Mouse (Mus musculus) limb, embryonic 15.5 days (tissue): ENCODE data around the gene Lrrc49. TPM values are rescaled to one million over a fixed set of nuclear protein-coding genes. Genes with fewer than 3 reads are reported as not detected.

ENCODE experiments used
- ATAC-seq: fragments of 200-750 bp; cut with Nextera tagmentation; 2 replicates; pipeline ENCODE4 v1.8.0; 2017; ENCODE audit warnings: low read depth, moderate TSS enrichment; ENCODE audit not compliant: insufficient number of reproducible peaks, low FRiP score, low TSS enrichment
- H3K27ac ChIP-seq: fragments of 300-500 bp; sonication (generic); 2 replicates; pipeline ENCODE4 v1.5.1; 2015; ENCODE audit warnings: moderate library complexity, mild to moderate bottlenecking, inconsistent platforms
- H3K27me3 ChIP-seq: fragments of 300-500 bp; sonication (generic); 2 replicates; pipeline ENCODE4 v1.6.1; 2015; ENCODE audit warnings: inconsistent platforms
- H3K36me3 ChIP-seq: fragments of 300-500 bp; sonication (generic); 2 replicates; pipeline ENCODE4 v1.6.1; 2015; ENCODE audit warnings: inconsistent platforms
- H3K4me1 ChIP-seq: fragments of 300-500 bp; sonication (generic); 2 replicates; pipeline ENCODE4 v1.6.1; 2015; ENCODE audit warnings: inconsistent platforms
- H3K4me2 ChIP-seq: fragments of 300-500 bp; sonication (generic); 2 replicates; pipeline ENCODE4 v1.6.1; 2015; ENCODE audit warnings: mild to moderate bottlenecking, inconsistent platforms
- H3K4me3 ChIP-seq: fragments of 300-500 bp; sonication (generic); 2 replicates; pipeline ENCODE4 v1.5.1; 2015; ENCODE audit warnings: mild to moderate bottlenecking, inconsistent platforms
- H3K9ac ChIP-seq: fragments of 300-500 bp; sonication (generic); 2 replicates; pipeline ENCODE4 v1.6.1; 2015; ENCODE audit warnings: inconsistent platforms
- H3K9me3 ChIP-seq: fragments of 300-500 bp; sonication (generic); 2 replicates; pipeline ENCODE4 v1.6.1; 2016; ENCODE audit warnings: inconsistent platforms
- WGBS: fragments of 180-500 bp; shearing (Covaris S2); methylation state at CpG from one replicate; pipeline ENCODE4 v1.1.7; 2015; 5-methylcytosine and 5-hydroxymethylcytosine counted together
- polyA plus RNA-seq: library from polyadenylated mRNA; unstranded; fragments of >200 nt; fragmentation: Nextera tagmentation; extraction: Ambion mirVana; gene quantifications from 2 replicates; pipeline ENCODE4 v1.2.1, GENCODE M21; 2015

The Lrrc49 gene
- polyA plus RNA-seq = 13.0 and 15.1 TPM in 2 replicates

- WGBS = under 1% methylated on average over 21 of the region's 21 CpGs
Observed at GRCm38 (mm10) chr9:60687891-60688324, at the start of gene Lrrc49. Lrrc49 (minus strand) TSS chr9:60688158.

GRCm38 (mm10) chr9:60734321-60734720 is 46.4 kb upstream of the Lrrc49 start:
- 88% methylated on average over 2 of the region's 2 CpGs for WGBS
- H3K27ac ChIP-seq = no peak overlapping the region
- no peak for ATAC-seq
- no peak overlapping the region for H3K4me2 ChIP-seq
- no peaks in the 10 kb centered on the region for H3K4me1 ChIP-seq
- H3K27me3 ChIP-seq = no peaks in the 10 kb centered on the region
- H3K36me3 ChIP-seq = peaks cover 15% of the 10 kb centered on the region
- H3K4me3 ChIP-seq = no peak overlapping the region
- H3K9ac ChIP-seq = no peak overlapping the region
- no peaks in the 10 kb centered on the region for H3K9me3 ChIP-seq

More at GRCm38 (mm10) chr9:60687891-60688324, at the start of gene Lrrc49:
- no peaks in the 10 kb centered on the region for H3K9me3 ChIP-seq
- peak within 1 kb of the TSS; percentile 35 for H3K9ac ChIP-seq
- H3K27me3 ChIP-seq = no peaks in the 10 kb centered on the region
- peak within 1 kb of the TSS; percentile 72 for H3K4me3 ChIP-seq
- H3K4me2 ChIP-seq = peak within 1 kb of the TSS; percentile 67
- peak within 1 kb of the TSS; percentile 89 for H3K27ac ChIP-seq
- no peaks in the 10 kb centered on the region for H3K36me3 ChIP-seq
- H3K4me1 ChIP-seq = peaks cover 4% of the 10 kb centered on the region; the same call in 1 of the 2 replicates
- peak; percentile 92 for ATAC-seq

- no peaks in the 10 kb centered on the region for H3K4me1 ChIP-seq
- no peak overlapping the region for H3K4me2 ChIP-seq
- no peak overlapping the region for H3K4me3 ChIP-seq
- no peak overlapping the region for H3K27ac ChIP-seq
- no peak overlapping the region for H3K9ac ChIP-seq
- no peaks in the 10 kb centered on the region for H3K9me3 ChIP-seq
- H3K27me3 ChIP-seq = no peaks in the 10 kb centered on the region
- ATAC-seq = no peak
- WGBS = 90% methylated on average over 7 of the region's 7 CpGs
- peaks cover 3% of the 10 kb centered on the region; the same call in 1 of the 2 replicates for H3K36me3 ChIP-seq
Observed at GRCm38 (mm10) chr9:60724968-60725367, 37.0 kb upstream of the Lrrc49 start.

- Histone ChIP-seq H3K27me3 (no peaks in the 10 kb centered on the region), H3K4me1 (no peaks in the 10 kb centered on the region), H3K4me2 (no peak overlapping the region), H3K9me3 (no peaks in the 10 kb centered on the region), H3K4me3 (no peak overlapping the region), H3K9ac (no peak overlapping the region), H3K27ac (no peak overlapping the region), H3K36me3 (no peaks in the 10 kb centered on the region)
- ATAC-seq = no peak
- WGBS = 75% methylated on average over 3 of the region's 3 CpGs
Observed at GRCm38 (mm10) chr9:60719687-60720086, 31.7 kb upstream of the Lrrc49 start.

- 56% methylated on average over 3 of the region's 3 CpGs for WGBS
- Histone ChIP-seq H3K4me3 (no peak overlapping the region), H3K4me1 (peaks cover 8% of the 10 kb centered on the region), H3K36me3 (no peaks in the 10 kb centered on the region), H3K4me2 (no peak overlapping the region), H3K27ac (no peak overlapping the region), H3K27me3 (no peaks in the 10 kb centered on the region), H3K9ac (no peak overlapping the region), H3K9me3 (no peaks in the 10 kb centered on the region)
- no peak for ATAC-seq
Observed at GRCm38 (mm10) chr9:60718284-60718683, 30.3 kb upstream of the Lrrc49 start.

GRCm38 (mm10) chr9:60715828-60716227 is 27.9 kb upstream of the Lrrc49 start:
- Histone ChIP-seq H3K27me3 (no peaks in the 10 kb centered on the region), H3K4me3 (no peak overlapping the region), H3K9ac (no peak overlapping the region), H3K4me2 (no peak overlapping the region), H3K27ac (no peak overlapping the region), H3K9me3 (no peaks in the 10 kb centered on the region), H3K4me1 (peaks cover 11% of the 10 kb centered on the region), H3K36me3 (no peaks in the 10 kb centered on the region)
- 50% methylated on average over 5 of the region's 5 CpGs for WGBS
- ATAC-seq = no peak

GRCm38 (mm10) chr9:60715271-60715670 is 27.3 kb upstream of the Lrrc49 start:
- no peaks in the 10 kb centered on the region for H3K9me3 ChIP-seq
- H3K4me1 ChIP-seq = peaks cover 11% of the 10 kb centered on the region
- no peaks in the 10 kb centered on the region for H3K36me3 ChIP-seq
- WGBS = 86% methylated on average over 4 of the region's 4 CpGs
- no peaks in the 10 kb centered on the region for H3K27me3 ChIP-seq
- H3K4me2 ChIP-seq = no peak overlapping the region
- no peak overlapping the region for H3K9ac ChIP-seq
- no peak for ATAC-seq
- H3K27ac ChIP-seq = no peak overlapping the region
- no peak overlapping the region for H3K4me3 ChIP-seq

GRCm38 (mm10) chr9:60714191-60714590 is 26.2 kb upstream of the Lrrc49 start:
- no peak overlapping the region for H3K4me2 ChIP-seq
- H3K36me3 ChIP-seq = no peaks in the 10 kb centered on the region
- 77% methylated on average over 6 of the region's 6 CpGs for WGBS
- H3K27me3 ChIP-seq = no peaks in the 10 kb centered on the region
- H3K4me1 ChIP-seq = peaks cover 11% of the 10 kb centered on the region
- H3K4me3 ChIP-seq = no peak overlapping the region
- no peak overlapping the region for H3K27ac ChIP-seq
- no peak overlapping the region for H3K9ac ChIP-seq
- no peaks in the 10 kb centered on the region for H3K9me3 ChIP-seq
- ATAC-seq = no peak

- no peak for ATAC-seq
- H3K4me2 ChIP-seq = peak overlapping the region; percentile 96
Observed at GRCm38 (mm10) chr9:60713616-60714015, 25.7 kb upstream of the Lrrc49 start.

GRCm38 (mm10) chr9:60712771-60713541 is 25.0 kb upstream of the Lrrc49 start, which contains the start of gene Larp6:
Larp6 (plus strand) TSS chr9:60712989.
- peak; percentile 68; the same call in 1 of the 2 replicates for ATAC-seq
- Histone ChIP-seq H3K36me3 (no peaks in the 10 kb centered on the region), H3K27me3 (no peaks in the 10 kb centered on the region), H3K4me3 (peak within 1 kb of the TSS; percentile 58), H3K9ac (peak within 1 kb of the TSS; percentile 60), H3K4me1 (peaks cover 11% of the 10 kb centered on the region), H3K4me2 (peak within 1 kb of the TSS; percentile 96), H3K9me3 (no peaks in the 10 kb centered on the region), H3K27ac (no peak within 1 kb of the TSS)
- 1% methylated on average over 66 of the region's 66 CpGs for WGBS

More at GRCm38 (mm10) chr9:60713616-60714015, 25.7 kb upstream of the Lrrc49 start:
- peak overlapping the region; percentile 58 for H3K4me3 ChIP-seq
- H3K36me3 ChIP-seq = no peaks in the 10 kb centered on the region
- no peaks in the 10 kb centered on the region for H3K9me3 ChIP-seq
- 31% methylated on average over 4 of the region's 4 CpGs for WGBS
- peak overlapping the region; percentile 60; the same call in 1 of the 2 replicates for H3K9ac ChIP-seq
- H3K27ac ChIP-seq = no peak overlapping the region
- no peaks in the 10 kb centered on the region for H3K27me3 ChIP-seq
- H3K4me1 ChIP-seq = peaks cover 11% of the 10 kb centered on the region

- Histone ChIP-seq H3K4me3 (no peak overlapping the region), H3K27me3 (no peaks in the 10 kb centered on the region), H3K9me3 (no peaks in the 10 kb centered on the region), H3K9ac (no peak overlapping the region), H3K36me3 (no peaks in the 10 kb centered on the region), H3K4me1 (peaks cover 11% of the 10 kb centered on the region), H3K27ac (no peak overlapping the region), H3K4me2 (no peak overlapping the region)
- 68% methylated on average over 5 of the region's 5 CpGs for WGBS
- no peak for ATAC-seq
Observed at GRCm38 (mm10) chr9:60712011-60712410, 24.1 kb upstream of the Lrrc49 start.

- 76% methylated on average over 6 of the region's 6 CpGs for WGBS
- Histone ChIP-seq H3K36me3 (no peaks in the 10 kb centered on the region), H3K4me3 (no peak overlapping the region), H3K27me3 (no peaks in the 10 kb centered on the region), H3K4me1 (peaks cover 11% of the 10 kb centered on the region), H3K9ac (no peak overlapping the region), H3K4me2 (no peak overlapping the region), H3K9me3 (no peaks in the 10 kb centered on the region), H3K27ac (no peak overlapping the region)
- ATAC-seq = no peak
Observed at GRCm38 (mm10) chr9:60709721-60710120, 21.8 kb upstream of the Lrrc49 start.
